24 mouse cellular contexts compared by ENCODE assay signal in genomic region chr1:186286401-186286800, GRCm38 (mm10).
A peak's percentile ranks its signal among the peaks of the same experiment; 100 is the strongest.
DNase-seq lines count a peak whose midpoint lies in the region; ATAC-seq and TF ChIP-seq lines count a peak whose summit lies in the region.
"Had no signal": no experiment of that assay in that cellular context is flagged by ENCODE, and none has a peak within 500 bp of the region (broad histone marks: within the 10 kb centered on the region; RNA-seq: fewer than 3 reads in every experiment).

No protein-coding gene starts in this region.

- H3K27ac ChIP-seq in hindbrain, postnatal 0 days: no peak overlapping the region
- no peak overlapping the region for H3K27ac ChIP-seq in hindbrain, embryonic 10.5 days
- H3K27ac ChIP-seq: forebrain, embryonic 10.5 days; forebrain, embryonic 13.5 days; heart, adult 2 months; heart, embryonic 10.5 days; hindbrain, embryonic 14.5 days had no signal

- no peaks in the 10 kb centered on the region for H3K9me3 ChIP-seq in hindbrain, postnatal 0 days (ENCODE audit: low read length)
- H3K9me3 ChIP-seq in hindbrain, embryonic 10.5 days: no peaks in the 10 kb centered on the region
- H3K9me3 ChIP-seq: forebrain, embryonic 10.5 days; forebrain, embryonic 13.5 days; heart, embryonic 10.5 days had no signal

- no peaks in the 10 kb centered on the region for H3K27me3 ChIP-seq in hindbrain, postnatal 0 days (ENCODE audit: insufficient read depth, low read length)
- no peaks in the 10 kb centered on the region for H3K27me3 ChIP-seq in hindbrain, embryonic 10.5 days (ENCODE audit: insufficient read depth, poor library complexity, severe bottlenecking)
- H3K27me3 ChIP-seq: forebrain, embryonic 13.5 days; Patski had no signal

- H3K4me1 ChIP-seq in hindbrain, postnatal 0 days (ENCODE audit: insufficient read depth, low read length): no peaks in the 10 kb centered on the region
- no peaks in the 10 kb centered on the region for H3K4me1 ChIP-seq in hindbrain, embryonic 10.5 days (replicated peaks)
- H3K4me1 ChIP-seq: forebrain, embryonic 13.5 days had no signal

- peak; percentile 35 for DNase-seq in hindbrain, postnatal 0 days (ENCODE audit: low spot score)
- no peak for DNase-seq in hindbrain, embryonic 10.5 days (ENCODE audit: low spot score)
- DNase-seq in MN1 (ENCODE audit: low spot score): peak; percentile 46
- peak; percentile 22 for DNase-seq in brain, embryonic 14.5 days (ENCODE audit: low read depth)
- no peak for DNase-seq in lung, adult 18-20 months
- DNase-seq: adrenal gland, postnatal 10 days; adrenal gland, postnatal 36 days; cerebellum, adult 11 months; cerebellum, adult 2 months; cerebellum, postnatal 14 days; gastrocnemius, postnatal 10 days; gastrocnemius, postnatal 36 days; heart, adult 2 months; heart, postnatal 36 days; kidney, adult 18-20 months had no signal

- H3K9ac ChIP-seq in hindbrain, postnatal 0 days (replicated peaks; ENCODE audit: low read length): no peak overlapping the region
- H3K9ac ChIP-seq: forebrain, embryonic 13.5 days; hindbrain, embryonic 14.5 days had no signal

- ATAC-seq in hindbrain, postnatal 0 days: no peak
- ATAC-seq in megakaryocyte, adult 5-6 weeks (ENCODE audit: poor library complexity, severe bottlenecking): no peak
- ATAC-seq: CD4-positive, CD25-positive, alpha-beta regulatory T cell, adult 4 months; forebrain, embryonic 13.5 days; forebrain, embryonic 16.5 days; intestine, embryonic 16.5 days; Patski had no signal

- WGBS in hindbrain, postnatal 0 days: 20% methylated on average over 4 of the region's 4 CpGs
- 46% methylated on average over 4 of the region's 4 CpGs for WGBS in hindbrain, embryonic 10.5 days

- no peaks in the 10 kb centered on the region for H3K36me3 ChIP-seq in hindbrain, postnatal 0 days (ENCODE audit: insufficient read depth, low read length)
- H3K36me3 ChIP-seq in hindbrain, embryonic 10.5 days: no peaks in the 10 kb centered on the region
- H3K36me3 ChIP-seq: forebrain, embryonic 10.5 days; heart, embryonic 10.5 days had no signal

- no peak for TF ChIP-seq CTCF in hindbrain, postnatal 0 days (IDR thresholded peaks at IDR 0.05; ENCODE audit: low read depth)
- no peak for TF ChIP-seq CTCF in brain, embryonic 14.5 days (IDR thresholded peaks at IDR 0.05; ENCODE audit: borderline replicate concordance, extremely low read depth, insufficient read depth, insufficient read length)

- H3K4me3 ChIP-seq in hindbrain, postnatal 0 days (ENCODE audit: low read length): no peak overlapping the region
- H3K4me3 ChIP-seq in hindbrain, embryonic 10.5 days: no peak overlapping the region
- H3K4me3 ChIP-seq: forebrain, embryonic 10.5 days; forebrain, embryonic 13.5 days; heart, adult 2 months; heart, embryonic 10.5 days had no signal

- H3K4me2 ChIP-seq in hindbrain, postnatal 0 days (ENCODE audit: low read depth, low read length): no peak overlapping the region
- H3K4me2 ChIP-seq: forebrain, embryonic 13.5 days; hindbrain, embryonic 14.5 days had no signal

- TF ChIP-seq POLR2A in brain, embryonic 14.5 days (IDR thresholded peaks at IDR 0.05; ENCODE audit: borderline replicate concordance, extremely low read depth, insufficient read depth, insufficient read length, poor library complexity, severe bottlenecking): no peak

Comparison
In these comparisons a context has a peak if more than half of its experiments do, and no peak if none do; other contexts are left out.
1. DNase-seq: peak in hindbrain, postnatal 0 days (single experiment), MN1 (single experiment) and brain, embryonic 14.5 days (single experiment); none in hindbrain, embryonic 10.5 days (single experiment) and lung, adult 18-20 months (0 of 2).